Mouse (Mus musculus) C2C12 (cell line): ENCODE data around the gene Mrpl34. TPM values are rescaled to one million over a fixed set of nuclear protein-coding genes. Genes with fewer than 3 reads are reported as not detected.

ENCODE experiments used
- H3K27me3 ChIP-seq: one replicate; pipeline ENCODE4 v1.6.1; 2011; ENCODE audit not compliant: control insufficient read depth, insufficient read depth, insufficient read length
- H3K36me3 ChIP-seq: one replicate; pipeline ENCODE4 v1.6.1; 2011; ENCODE audit not compliant: control insufficient read depth, insufficient read depth
- H3K4me3 ChIP-seq: one replicate; pipeline ENCODE4 v1.5.1; 2011; ENCODE audit warnings: mild to moderate bottlenecking, control low read depth; ENCODE audit not compliant: poor library complexity, insufficient read depth, severe bottlenecking
- H3K79me2 ChIP-seq: one replicate; pipeline ENCODE4 v1.6.1; 2011; ENCODE audit not compliant: control insufficient read depth, insufficient read depth
- H3K79me3 ChIP-seq: one replicate; pipeline ENCODE4 v1.6.1; 2011; ENCODE audit warnings: low read depth, control low read depth
- H3ac ChIP-seq: one replicate; pipeline ENCODE3; 2011; ENCODE audit warnings: low read depth; ENCODE audit not compliant: control insufficient read depth, insufficient read length
- CEBPB ChIP-seq: IDR thresholded peaks from one replicate; pipeline ENCODE4 v1.6.1; 2011; ENCODE audit warnings: low read depth, mild to moderate bottlenecking, control low read depth, moderate library complexity
- CTCF ChIP-seq: IDR thresholded peaks from one replicate; pipeline ENCODE4 v1.5.1; 2011; ENCODE audit not compliant: control insufficient read depth, insufficient read depth, insufficient read length
- FOSL1 ChIP-seq: IDR thresholded peaks from one replicate; pipeline ENCODE4 v1.8.0; 2011; ENCODE audit warnings: mild to moderate bottlenecking, low read length; ENCODE audit not compliant: poor library complexity, insufficient read depth, severe bottlenecking
- MAX ChIP-seq: IDR thresholded peaks from one replicate; pipeline ENCODE4 v1.6.1; 2011; ENCODE audit warnings: mild to moderate bottlenecking, control low read depth
- MYOD1 ChIP-seq: IDR thresholded peaks from one replicate; pipeline ENCODE4 v1.6.1; 2011; ENCODE audit warnings: low read depth; ENCODE audit not compliant: control insufficient read depth, insufficient read length
- MYOG ChIP-seq: IDR thresholded peaks from one replicate; pipeline ENCODE4 v1.6.1; 2011; ENCODE audit not compliant: control insufficient read depth, insufficient read length; ENCODE audit errors: extremely low read depth
- USF1 ChIP-seq: IDR thresholded peaks from one replicate; pipeline ENCODE4 v1.6.1; 2011; ENCODE audit warnings: low read depth, mild to moderate bottlenecking, control low read depth, moderate library complexity
- polyA plus RNA-seq: library from polyadenylated mRNA; unstranded; fragments of >200 nt; fragmentation: generic; extraction: Trizol; gene quantifications from one replicate; pipeline ENCODE4 v1.2.1, GENCODE M21; 2012; ENCODE audit warnings: missing spikeins

Mrpl34 gene
- polyA plus RNA-seq, 1 experiment: 121 TPM

- Histone ChIP-seq H3K4me3 (no peak overlapping the region), H3K79me2 (peaks cover 23% of the 10 kb centered on the region), H3K27me3 (no peaks in the 10 kb centered on the region), H3K79me3 (peaks cover 10% of the 10 kb centered on the region), H3ac (no peak overlapping the region), H3K36me3 (peaks cover 34% of the 10 kb centered on the region)
- TF ChIP-seq MAX: no peak
- TF ChIP-seq CTCF: no peak
- TF ChIP-seq USF1: no peak
- no peak for TF ChIP-seq MYOD1
- no peak for TF ChIP-seq FOSL1
- no peak for TF ChIP-seq CEBPB
- no peak for TF ChIP-seq MYOG
Observed at GRCm38 (mm10) chr8:71474785-71475701, 10.3 kb downstream of the Mrpl34 start.

- peaks cover 34% of the 10 kb centered on the region for H3K36me3 ChIP-seq
- no peak overlapping the region for H3K4me3 ChIP-seq
- no peak overlapping the region for H3ac ChIP-seq
- H3K79me2 ChIP-seq: peaks cover 17% of the 10 kb centered on the region
- H3K27me3 ChIP-seq: no peaks in the 10 kb centered on the region
- peaks cover 4% of the 10 kb centered on the region for H3K79me3 ChIP-seq
- no peak for TF ChIP-seq CEBPB
- no peak for TF ChIP-seq FOSL1
- TF ChIP-seq CTCF: no peak
- no peak for TF ChIP-seq MYOD1
- TF ChIP-seq USF1: no peak
- TF ChIP-seq MYOG: no peak
- TF ChIP-seq MAX: no peak
Observed at GRCm38 (mm10) chr8:71475702-71476075, 10.9 kb downstream of the Mrpl34 start.

DNA sequence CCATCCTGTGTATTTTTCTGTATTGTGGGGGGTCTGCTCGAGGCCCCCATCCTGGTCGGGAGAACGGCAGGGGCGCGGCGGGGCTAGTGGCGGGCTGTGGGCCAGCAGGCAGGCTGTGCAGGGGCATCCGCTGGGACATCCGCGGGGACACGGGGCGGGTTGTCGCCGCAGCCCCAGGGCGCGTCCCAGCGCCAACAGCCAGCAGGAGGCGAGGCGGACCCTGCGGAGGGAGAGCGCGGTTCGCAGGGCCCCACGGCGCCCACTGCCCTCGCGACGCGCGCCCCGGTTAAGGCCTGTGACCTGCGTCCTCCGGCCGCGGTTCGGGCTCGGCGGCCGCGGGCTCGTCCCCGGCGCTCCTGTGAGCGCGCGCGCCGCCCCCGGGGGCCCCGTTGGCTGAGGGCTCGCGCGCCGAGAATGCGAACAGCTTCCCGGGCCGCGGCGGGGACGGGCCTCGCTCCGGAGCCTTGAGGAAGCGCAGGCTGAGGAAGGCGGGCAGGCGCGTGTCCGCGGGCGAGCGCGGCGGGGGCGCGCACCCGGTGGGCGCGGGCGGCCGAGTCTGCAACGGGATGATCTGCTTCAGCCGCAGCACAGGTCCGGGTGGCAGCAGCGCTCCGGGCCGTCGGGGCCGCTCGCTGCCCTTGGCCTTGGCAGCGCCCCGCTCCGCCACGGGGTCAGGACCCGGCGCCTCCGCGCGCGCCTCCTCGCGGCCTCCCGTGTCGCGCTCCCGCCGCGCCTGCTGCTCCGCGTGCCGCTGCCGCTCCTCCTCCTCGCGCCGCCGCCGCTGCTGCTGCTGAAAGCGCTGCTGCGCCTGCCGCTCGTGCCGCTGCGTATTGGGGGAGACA, 11.6 kb downstream of the Mrpl34 start:
- peaks cover 33% of the 10 kb centered on the region for H3K36me3 ChIP-seq
- TF ChIP-seq MYOD1: no peak
- TF ChIP-seq CTCF: peak; percentile 47
- no peaks in the 10 kb centered on the region for H3K27me3 ChIP-seq
- H3K79me3 ChIP-seq: peaks cover 2% of the 10 kb centered on the region
- peak overlapping the region; percentile 29 for H3K4me3 ChIP-seq
- peak overlapping the region; percentile 82 for H3ac ChIP-seq
- H3K79me2 ChIP-seq: peaks cover 11% of the 10 kb centered on the region

- H3K36me3 ChIP-seq: peaks cover 25% of the 10 kb centered on the region
- peaks cover under 1% of the 10 kb centered on the region for H3K79me2 ChIP-seq
- no peaks in the 10 kb centered on the region for H3K27me3 ChIP-seq
- TF ChIP-seq USF1 (no peak), CTCF (peak; percentile 9), CEBPB (no peak), MYOG (no peak), MYOD1 (no peak), MAX (peak; percentile 58), FOSL1 (no peak)
- H3ac ChIP-seq: peak overlapping the region; percentile 8
- H3K79me3 ChIP-seq: no peaks in the 10 kb centered on the region
- no peak overlapping the region for H3K4me3 ChIP-seq
Observed at GRCm38 (mm10) chr8:71477196-71477845, 12.6 kb downstream of the Mrpl34 start.

- no peak overlapping the region for H3K4me3 ChIP-seq
- H3ac ChIP-seq: no peak overlapping the region
- H3K27me3 ChIP-seq: no peaks in the 10 kb centered on the region
- H3K79me3 ChIP-seq: no peaks in the 10 kb centered on the region
- TF ChIP-seq USF1 (no peak), MYOD1 (no peak), FOSL1 (no peak), MAX (no peak), CEBPB (no peak), MYOG (no peak), CTCF (no peak)
- H3K36me3 ChIP-seq: peaks cover 26% of the 10 kb centered on the region
- H3K79me2 ChIP-seq: peaks cover 7% of the 10 kb centered on the region
Observed at GRCm38 (mm10) chr8:71478943-71479342, 14.2 kb downstream of the Mrpl34 start.
